Mouse (Mus musculus) testis, adult 2 months (tissue): ENCODE measurements at regions not wholly inside any gene's neighbourhood (a gene's known extent, or its start where the extent isn't known, plus 50 kb on each side); places are given as distances from the start of the nearest gene placed in this dataset.
"Not testable (repeated sequence)": the region's sequence is repeated elsewhere in the genome, so short reads cannot be mapped to it uniquely, and the experiment has no call there.

Source experiments
- H3K27ac ChIP-seq: fragments of 200-500 bp; 2 replicates; pipeline ENCODE4 v1.5.1; 2012; ENCODE audit warnings: low read depth, low read length; ENCODE audit not compliant: control insufficient read depth, insufficient read depth
- H3K27me3 ChIP-seq: fragments of 200-500 bp; 2 replicates; pipeline ENCODE4 v1.6.1; 2012; ENCODE audit warnings: mild to moderate bottlenecking, low read length, moderate library complexity; ENCODE audit not compliant: control insufficient read depth, insufficient read depth
- H3K36me3 ChIP-seq: fragments of 200-500 bp; 2 replicates; pipeline ENCODE4 v1.6.1; 2012; ENCODE audit warnings: mild to moderate bottlenecking, low read length; ENCODE audit not compliant: control insufficient read depth, insufficient read depth
- H3K4me1 ChIP-seq: fragments of 200-500 bp; 2 replicates; pipeline ENCODE4 v1.6.1; 2012; ENCODE audit warnings: low read length; ENCODE audit not compliant: control insufficient read depth, insufficient read depth
- H3K4me3 ChIP-seq: fragments of 200-500 bp; 2 replicates; pipeline ENCODE4 v1.5.1; 2012; ENCODE audit warnings: low read depth, mild to moderate bottlenecking, low read length, moderate library complexity, mixed read lengths; ENCODE audit not compliant: control insufficient read depth

GRCm38 (mm10) chr13:66802558-66802957 lies 102.2 kb upstream of the Gm10767 start:
- not testable (repeated sequence) for H3K4me1 ChIP-seq, H3K27ac ChIP-seq, H3K36me3 ChIP-seq, H3K27me3 ChIP-seq, H3K4me3 ChIP-seq

DNA sequence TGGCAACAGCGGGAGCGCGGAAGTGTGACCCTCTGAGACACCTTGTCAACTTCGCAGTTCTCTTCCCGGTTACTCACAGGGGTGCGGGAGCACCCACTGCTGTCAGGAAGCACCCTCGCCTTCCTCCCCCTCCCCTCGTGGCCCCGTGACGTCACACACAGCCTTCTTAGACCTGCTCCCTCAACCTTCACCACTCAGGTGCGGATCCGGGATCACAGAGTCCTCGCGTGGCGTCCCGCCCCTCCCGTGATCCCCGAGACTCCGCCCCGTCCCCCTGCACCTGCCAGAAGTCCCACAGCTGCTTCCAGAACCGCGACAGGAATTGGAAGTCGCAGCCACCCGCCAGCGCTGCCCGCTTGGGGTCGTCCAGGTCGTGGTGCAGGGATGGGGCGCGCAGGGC lies 97.1 kb upstream of the Gm10767 start:
- not testable (repeated sequence) for H3K27ac ChIP-seq, H3K36me3 ChIP-seq, H3K27me3 ChIP-seq, H3K4me1 ChIP-seq
- peak overlapping the region; percentile 75 for H3K4me3 ChIP-seq
